Mouse (Mus musculus) Patski (cell line): ENCODE results near the gene Ifnk. TPM values are rescaled to one million over a fixed set of nuclear protein-coding genes. Genes with fewer than 3 reads are reported as not detected.

Experiments used
- ATAC-seq: fragments of 100-300 bp; one replicate; pipeline ENCODE4 v1.8.0; 2021
- CTCF ChIA-PET: fragments of 350-600 bp; sonication (Branson Sonifier 250); formaldehyde crosslinking; loops from one replicate; lab custom pipeline; 2022; ENCODE audit warnings: inconsistent platforms; lab: Charles Lee
- POLR2A ChIA-PET: fragments of 350-600 bp; sonication (Branson Sonifier 250); formaldehyde crosslinking; loops from one replicate; lab custom pipeline; 2022; ENCODE audit warnings: antibody characterized with exemption, inconsistent platforms; lab: Charles Lee
- DNase-seq: peaks from one replicate; pipeline ENCODE4 v3.0.0-alpha.2; 2011; ENCODE audit warnings: low read depth, low spot score
- H3K27me3 ChIP-seq: fragments of 371-371 bp; one replicate; pipeline ENCODE4 v1.5.1; 2021
- CTCF ChIP-seq: fragments of 100-300 bp; IDR thresholded peaks from one replicate; pipeline ENCODE4 v1.5.1; 2021
- in situ Hi-C: fragments of 300-500 bp; cut with MboI; formaldehyde crosslinking; loops from 3 replicates; pipeline ENCODE4 v1.11.1; 2018; ENCODE audit warnings: low pct_unique_long_range_greater_than_20kb, mixed read lengths
- polyA plus RNA-seq: library from polyadenylated mRNA; unstranded; gene quantifications from one replicate; pipeline ENCODE4 v1.2.3, GENCODE M21; 2021

The Ifnk gene
- polyA plus RNA-seq, result not detected

- H3K27me3 ChIP-seq, result no peaks in the 10 kb centered on the region
- TF ChIP-seq CTCF, result no peak
- CTCF ChIA-PET, result no interaction called here
- in situ Hi-C loops, result loop anchor here (10.0 kb wide), 1 partner anchor 167 kb away; no protein-coding TSS in a partner anchor
- no peak for DNase-seq
- ATAC-seq, result no peak
- POLR2A ChIA-PET, result no interaction called here
Measured at GRCm38 (mm10) chr4:35151756-35152155, at the start of gene Ifnk. Ifnk (plus strand) TSS chr4:35152056.

GRCm38 (mm10) chr4:35105115-35105773 is 46.6 kb upstream of the Ifnk start:
- CTCF ChIA-PET, result interaction anchor here (1.3 kb wide), 1 partner anchor 93 kb away, joined by 3 read pairs; no protein-coding TSS in a partner anchor
- in situ Hi-C loops, result no loop called here

GRCm38 (mm10) chr4:35112452-35112851 is 39.4 kb upstream of the Ifnk start:
- TF ChIP-seq CTCF, result no peak
- H3K27me3 ChIP-seq, result no peaks in the 10 kb centered on the region
- ATAC-seq, result no peak
- in situ Hi-C loops, result no loop called here
- ChIA-PET CTCF (no interaction called here), POLR2A (no interaction called here)
- DNase-seq, result no peak

More at GRCm38 (mm10) chr4:35105115-35105773, 46.6 kb upstream of the Ifnk start:
- DNase-seq (no peak), ATAC-seq (no peak)
- no peak for TF ChIP-seq CTCF
- POLR2A ChIA-PET, result no interaction called here
- no peaks in the 10 kb centered on the region for H3K27me3 ChIP-seq

- H3K27me3 ChIP-seq, result no peaks in the 10 kb centered on the region
- no peak for TF ChIP-seq CTCF
- no peak for ATAC-seq
- ChIA-PET POLR2A (no interaction called here), CTCF (interaction anchor here (1.0 to 2.6 kb wide), 2 partner anchors 10 to 12 kb away, joined by 3 to 10 read pairs; no protein-coding TSS in a partner anchor)
- in situ Hi-C loops, result no loop called here
- no peak for DNase-seq
Measured at GRCm38 (mm10) chr4:35113516-35114248, 38.2 kb upstream of the Ifnk start.

- ATAC-seq (no peak), DNase-seq (no peak)
- in situ Hi-C loops, result no loop called here
- ChIA-PET CTCF (interaction anchor here (1.0 to 2.6 kb wide), 2 partner anchors 10 to 73 kb away, joined by 3 to 10 read pairs; no protein-coding TSS in a partner anchor), POLR2A (no interaction called here)
- H3K27me3 ChIP-seq, result no peaks in the 10 kb centered on the region
- TF ChIP-seq CTCF, result no peak
Measured at GRCm38 (mm10) chr4:35114950-35115349, 36.9 kb upstream of the Ifnk start.

GRCm38 (mm10) chr4:35115933-35116332 is 35.9 kb upstream of the Ifnk start:
- ATAC-seq (no peak), DNase-seq (no peak)
- ChIA-PET POLR2A (interaction anchor here (0.9 kb wide), 1 partner anchor 41 kb away, joined by 3 read pairs; the partner anchor contains the start of gene Mob3b), CTCF (interaction anchor here (2.6 kb wide), 1 partner anchor 9 kb away, joined by 10 read pairs; no protein-coding TSS in a partner anchor)
- in situ Hi-C loops, result no loop called here
- no peak for TF ChIP-seq CTCF
- H3K27me3 ChIP-seq, result no peaks in the 10 kb centered on the region

- in situ Hi-C loops, result no loop called here
- POLR2A ChIA-PET, result no interaction called here
- no peak for DNase-seq
- no peaks in the 10 kb centered on the region for H3K27me3 ChIP-seq
- ATAC-seq, result no peak
- CTCF ChIA-PET, result no interaction called here
- TF ChIP-seq CTCF, result no peak
Measured at GRCm38 (mm10) chr4:35117144-35117543, 34.7 kb upstream of the Ifnk start.

GRCm38 (mm10) chr4:35118851-35119250 is 33.0 kb upstream of the Ifnk start:
- POLR2A ChIA-PET, result no interaction called here
- no peak for TF ChIP-seq CTCF
- no peak for DNase-seq
- no peak for ATAC-seq
- in situ Hi-C loops, result no loop called here
- CTCF ChIA-PET, result no interaction called here
- H3K27me3 ChIP-seq, result no peaks in the 10 kb centered on the region

- POLR2A ChIA-PET, result no interaction called here
- DNase-seq (no peak), ATAC-seq (no peak)
- CTCF ChIA-PET, result no interaction called here
- no peaks in the 10 kb centered on the region for H3K27me3 ChIP-seq
- in situ Hi-C loops, result no loop called here
- TF ChIP-seq CTCF, result no peak
Measured at GRCm38 (mm10) chr4:35120159-35120558, 31.7 kb upstream of the Ifnk start.

GRCm38 (mm10) chr4:35120575-35120974 is 31.3 kb upstream of the Ifnk start:
- CTCF ChIA-PET, result no interaction called here
- ATAC-seq, result no peak
- no peak for DNase-seq
- POLR2A ChIA-PET, result no interaction called here
- no peak for TF ChIP-seq CTCF
- no peaks in the 10 kb centered on the region for H3K27me3 ChIP-seq
- in situ Hi-C loops, result no loop called here

- ChIA-PET CTCF (no interaction called here), POLR2A (no interaction called here)
- no peak for TF ChIP-seq CTCF
- in situ Hi-C loops, result no loop called here
- H3K27me3 ChIP-seq, result no peaks in the 10 kb centered on the region
- DNase-seq (no peak), ATAC-seq (no peak)
Measured at GRCm38 (mm10) chr4:35121060-35121459, 30.8 kb upstream of the Ifnk start.
